Mouse (Mus musculus) liver, adult 2 months (tissue): ENCODE measurements around the gene Raph1.

Experiments
- CTCF ChIP-seq: fragments of 200-500 bp; IDR thresholded peaks from 2 replicates; pipeline ENCODE4 v1.5.1; 2011; ENCODE audit warnings: low read depth, low read length, control low read depth
- POLR2A ChIP-seq: fragments of 200-500 bp; IDR thresholded peaks from 2 replicates; pipeline ENCODE4 v1.6.1; 2011; ENCODE audit warnings: low read length, control low read depth; ENCODE audit not compliant: insufficient read depth; ENCODE audit errors: extremely low read depth

- no peak for TF ChIP-seq CTCF
- TF ChIP-seq POLR2A = no peak
These were observed 2.8 kb upstream of the Raph1 start for GRCm38 (mm10) chr1:60569741-60570140.
